Mouse (Mus musculus): ENCODE measurements at regions not wholly inside any gene's neighbourhood (a gene's known extent, or its start where the extent isn't known, plus 50 kb on each side); places are given as distances from the start of the nearest gene placed in this dataset.
A peak's percentile ranks its signal among the peaks of the same experiment; 100 is the strongest.
"Not testable (repeated sequence)": the region's sequence is repeated elsewhere in the genome, so short reads cannot be mapped to it uniquely, and the experiment has no call there.

- no peak for ATAC-seq
- 76% methylated on average over 3 of the region's 3 CpGs for WGBS (ENCODE audit: insufficient replicate concordance)
These were observed 164.8 kb downstream of the Bcl2l11 start for GRCm38 (mm10) chr2:128290609-128291008.

GRCm38 (mm10) chr2:128294610-128295009 lies 168.8 kb downstream of the Bcl2l11 start:
- no peaks in the 10 kb centered on the region for H3K36me3 ChIP-seq
- H3K4me2 ChIP-seq, result no peak overlapping the region
- H3K4me3 ChIP-seq, result no peak overlapping the region
- no peaks in the 10 kb centered on the region for H3K9me3 ChIP-seq (replicated peaks)
- 25% methylated on average over 3 of the region's 3 CpGs for whole genome bisulfite sequencing (ENCODE audit: insufficient replicate concordance)
- peaks cover 33% of the 10 kb centered on the region for H3K4me1 ChIP-seq
- H3K27me3 ChIP-seq (replicated peaks), result no peaks in the 10 kb centered on the region
- no peak overlapping the region for H3K9ac ChIP-seq
- no peak overlapping the region for H3K27ac ChIP-seq
- no peak for ATAC-seq

More at GRCm38 (mm10) chr2:128290609-128291008, 164.8 kb downstream of the Bcl2l11 start:
- no peaks in the 10 kb centered on the region for H3K9me3 ChIP-seq (replicated peaks)
- no peak overlapping the region for H3K4me3 ChIP-seq
- H3K27me3 ChIP-seq (replicated peaks), result no peaks in the 10 kb centered on the region
- H3K36me3 ChIP-seq, result no peaks in the 10 kb centered on the region
- peaks cover 18% of the 10 kb centered on the region for H3K4me1 ChIP-seq
- H3K27ac ChIP-seq, result no peak overlapping the region
- no peak overlapping the region for H3K4me2 ChIP-seq
- no peak overlapping the region for H3K9ac ChIP-seq

GRCm38 (mm10) chr2:128295018-128295424 lies 169.2 kb downstream of the Bcl2l11 start:
- Histone ChIP-seq H3K4me3 (no peak overlapping the region), H3K36me3 (no peaks in the 10 kb centered on the region), H3K9ac (no peak overlapping the region), H3K9me3 (replicated peaks) (no peaks in the 10 kb centered on the region), H3K27me3 (replicated peaks) (no peaks in the 10 kb centered on the region), H3K4me1 (peaks cover 33% of the 10 kb centered on the region), H3K27ac (no peak overlapping the region), H3K4me2 (no peak overlapping the region)
- ATAC-seq, result 0 out of 2 replicates have a peak, but pooled peaks have one; percentile 47
- 15% methylated on average over 11 of the region's 11 CpGs for WGBS (ENCODE audit: insufficient replicate concordance)

- peaks cover 35% of the 10 kb centered on the region for H3K4me1 ChIP-seq
- H3K4me3 ChIP-seq, result no peak overlapping the region
- H3K36me3 ChIP-seq, result no peaks in the 10 kb centered on the region
- H3K9ac ChIP-seq, result no peak overlapping the region
- H3K9me3 ChIP-seq (replicated peaks), result no peaks in the 10 kb centered on the region
- no peak overlapping the region for H3K4me2 ChIP-seq
- H3K27ac ChIP-seq, result no peak overlapping the region
- ATAC-seq, result no peak
- WGBS (ENCODE audit: insufficient replicate concordance), result 46% methylated on average over 3 of the region's 3 CpGs
- H3K27me3 ChIP-seq (replicated peaks), result no peaks in the 10 kb centered on the region
These were observed 169.9 kb downstream of the Bcl2l11 start for GRCm38 (mm10) chr2:128295726-128296234.

- not testable (repeated sequence) for H3K36me3 ChIP-seq; H3K27me3 ChIP-seq (replicated peaks); H3K9ac ChIP-seq; ATAC-seq; H3K9me3 ChIP-seq (replicated peaks); H3K27ac ChIP-seq; H3K4me3 ChIP-seq; H3K4me2 ChIP-seq
- H3K4me1 ChIP-seq, result peaks cover 40% of the 10 kb centered on the region
- 34% methylated on average over 5 of the region's 5 CpGs for WGBS (ENCODE audit: insufficient replicate concordance)
These were observed 170.6 kb downstream of the Bcl2l11 start for GRCm38 (mm10) chr2:128296423-128296822.

- H3K4me2 ChIP-seq, result no peak overlapping the region
- H3K9me3 ChIP-seq (replicated peaks), result no peaks in the 10 kb centered on the region
- 11% methylated on average over 5 of the region's 5 CpGs for WGBS (ENCODE audit: insufficient replicate concordance)
- H3K9ac ChIP-seq, result no peak overlapping the region
- peaks cover 40% of the 10 kb centered on the region for H3K4me1 ChIP-seq
- H3K27me3 ChIP-seq (replicated peaks), result no peaks in the 10 kb centered on the region
- H3K36me3 ChIP-seq, result no peaks in the 10 kb centered on the region
- H3K4me3 ChIP-seq, result no peak overlapping the region
- 0 out of 2 replicates have a peak overlapping the region, but pooled peaks have one; percentile 10 for H3K27ac ChIP-seq
- 0 out of 2 replicates have a peak, but pooled peaks have one; percentile 35 for ATAC-seq
These were observed 171.1 kb downstream of the Bcl2l11 start for GRCm38 (mm10) chr2:128296897-128297296.

- WGBS (ENCODE audit: insufficient replicate concordance), result 49% methylated on average over 5 of the region's 5 CpGs
- no peak for ATAC-seq
- Histone ChIP-seq H3K9ac (no peak overlapping the region), H3K4me3 (no peak overlapping the region), H3K4me2 (no peak overlapping the region), H3K27me3 (replicated peaks) (no peaks in the 10 kb centered on the region), H3K36me3 (no peaks in the 10 kb centered on the region), H3K9me3 (replicated peaks) (no peaks in the 10 kb centered on the region), H3K27ac (no peak overlapping the region), H3K4me1 (peaks cover 43% of the 10 kb centered on the region)
These were observed 172.0 kb downstream of the Bcl2l11 start for GRCm38 (mm10) chr2:128297821-128298220.

GRCm38 (mm10) chr2:128298996-128299395 lies 173.2 kb downstream of the Bcl2l11 start:
- Histone ChIP-seq H3K4me2 (no peak overlapping the region), H3K4me1 (peaks cover 40% of the 10 kb centered on the region), H3K4me3 (no peak overlapping the region), H3K27me3 (replicated peaks) (no peaks in the 10 kb centered on the region), H3K9ac (no peak overlapping the region), H3K36me3 (no peaks in the 10 kb centered on the region), H3K9me3 (replicated peaks) (no peaks in the 10 kb centered on the region), H3K27ac (no peak overlapping the region)
- no peak for ATAC-seq
- WGBS (ENCODE audit: insufficient replicate concordance), result 75% methylated on average over 8 of the region's 8 CpGs

GRCm38 (mm10) chr2:128301709-128302108 lies 175.9 kb downstream of the Bcl2l11 start:
- Histone ChIP-seq H3K27ac (0 out of 2 replicates have a peak overlapping the region, but pooled peaks have one; percentile 36), H3K27me3 (replicated peaks) (no peaks in the 10 kb centered on the region), H3K9me3 (replicated peaks) (no peaks in the 10 kb centered on the region), H3K9ac (no peak overlapping the region), H3K4me3 (no peak overlapping the region), H3K4me1 (peaks cover 25% of the 10 kb centered on the region; the same call in 1 of the 2 replicates), H3K36me3 (no peaks in the 10 kb centered on the region), H3K4me2 (no peak overlapping the region)
- no peak for ATAC-seq
- 32% methylated on average over 8 of the region's 8 CpGs for WGBS (ENCODE audit: insufficient replicate concordance)

- H3K4me2 ChIP-seq, result no peak overlapping the region
- no peak overlapping the region for H3K9ac ChIP-seq
- H3K4me3 ChIP-seq, result no peak overlapping the region
- no peak overlapping the region for H3K27ac ChIP-seq
- H3K27me3 ChIP-seq (replicated peaks), result no peaks in the 10 kb centered on the region
- WGBS (ENCODE audit: insufficient replicate concordance), result 52% methylated on average over 12 of the region's 12 CpGs
- H3K36me3 ChIP-seq, result no peaks in the 10 kb centered on the region
- ATAC-seq, result no peak
- peaks cover 11% of the 10 kb centered on the region; the same call in 1 of the 2 replicates for H3K4me1 ChIP-seq
- H3K9me3 ChIP-seq (replicated peaks), result no peaks in the 10 kb centered on the region
These were observed 178.3 kb downstream of the Bcl2l11 start for GRCm38 (mm10) chr2:128304063-128304712.

- WGBS (ENCODE audit: insufficient replicate concordance), result 38% methylated on average over 6 of the region's 6 CpGs
- Histone ChIP-seq H3K36me3 (no peaks in the 10 kb centered on the region), H3K27me3 (replicated peaks) (no peaks in the 10 kb centered on the region), H3K4me3 (no peak overlapping the region), H3K27ac (no peak overlapping the region), H3K4me1 (peaks cover 4% of the 10 kb centered on the region; the same call in 1 of the 2 replicates), H3K4me2 (no peak overlapping the region), H3K9ac (no peak overlapping the region), H3K9me3 (replicated peaks) (no peaks in the 10 kb centered on the region)
- ATAC-seq, result no peak
These were observed 180.9 kb downstream of the Bcl2l11 start for GRCm38 (mm10) chr2:128306693-128307092.

- Histone ChIP-seq H3K4me1 (peaks cover 18% of the 10 kb centered on the region), H3K27ac (no peak overlapping the region), H3K36me3 (no peaks in the 10 kb centered on the region), H3K9me3 (replicated peaks) (no peaks in the 10 kb centered on the region), H3K27me3 (replicated peaks) (no peaks in the 10 kb centered on the region), H3K4me2 (no peak overlapping the region), H3K4me3 (no peak overlapping the region), H3K9ac (no peak overlapping the region)
- ATAC-seq, result no peak
- 49% methylated on average over 10 of the region's 10 CpGs for WGBS (ENCODE audit: insufficient replicate concordance)
These were observed 183.7 kb downstream of the Bcl2l11 start for GRCm38 (mm10) chr2:128309541-128310030.
